Mouse (Mus musculus) lung, postnatal 0 days (tissue): ENCODE measurements around the gene Kifc5b. TPM values are rescaled to one million over a fixed set of nuclear protein-coding genes. Genes with fewer than 3 reads are reported as not detected.

ENCODE experiments used
- ATAC-seq: fragments of 200-750 bp; cut with Nextera tagmentation; 2 replicates; pipeline ENCODE4 v1.8.0; 2017; ENCODE audit warnings: moderate library complexity
- DNase-seq: peaks from one replicate; pipeline ENCODE4 v3.0.0-alpha.2; 2016; ENCODE audit warnings: low spot score
- H3K27ac ChIP-seq: fragments of 300-500 bp; sonication (generic); 2 replicates; pipeline ENCODE4 v1.5.1; 2014; ENCODE audit warnings: antibody characterized with exemption, mild to moderate bottlenecking, low read length, mixed read lengths
- H3K27me3 ChIP-seq: fragments of 300-500 bp; sonication (generic); replicated peaks from 2 replicates; pipeline ENCODE4 v1.6.1; 2014; ENCODE audit warnings: low read length, mixed read lengths; ENCODE audit not compliant: insufficient read depth
- H3K36me3 ChIP-seq: fragments of 300-500 bp; sonication (generic); 2 replicates; pipeline ENCODE4 v1.6.1; 2014; ENCODE audit warnings: low read length, mixed read lengths; ENCODE audit not compliant: insufficient read depth
- H3K4me1 ChIP-seq: fragments of 300-500 bp; sonication (generic); 2 replicates; pipeline ENCODE4 v1.6.1; 2014; ENCODE audit warnings: antibody characterized with exemption, low read depth, low read length, mixed read lengths; ENCODE audit not compliant: insufficient read depth
- H3K4me2 ChIP-seq: fragments of 300-500 bp; sonication (generic); replicated peaks from 2 replicates; pipeline ENCODE4 v1.6.1; 2014; ENCODE audit warnings: low read depth, mild to moderate bottlenecking, low read length, moderate library complexity, mixed read lengths
- H3K4me3 ChIP-seq: fragments of 300-500 bp; sonication (generic); 2 replicates; pipeline ENCODE4 v1.5.1; 2014; ENCODE audit warnings: low read depth, low read length
- H3K9ac ChIP-seq: fragments of 300-500 bp; sonication (generic); replicated peaks from 2 replicates; pipeline ENCODE4 v1.6.1; 2014; ENCODE audit warnings: low read depth, mild to moderate bottlenecking
- H3K9me3 ChIP-seq: fragments of 300-500 bp; sonication (generic); 2 replicates; pipeline ENCODE4 v1.6.1; 2016; ENCODE audit warnings: low read length, mixed read lengths
- CTCF ChIP-seq: IDR thresholded peaks from 2 replicates; pipeline ENCODE4 v1.5.1; 2016; ENCODE audit warnings: antibody characterized with exemption, mild to moderate bottlenecking
- EP300 ChIP-seq: IDR thresholded peaks from 2 replicates; pipeline ENCODE4 v1.6.1; 2016; ENCODE audit warnings: antibody characterized with exemption, mild to moderate bottlenecking, control low read depth
- WGBS: fragments of 180-500 bp; shearing (Covaris S2); extraction: QIAGEN DNeasy Blood & Tissue Kit; methylation state at CpG from one replicate; pipeline ENCODE4 v1.1.7; 2014; 5-methylcytosine and 5-hydroxymethylcytosine counted together
- polyA plus RNA-seq: library from polyadenylated mRNA; unstranded; fragments of >200 nt; fragmentation: Nextera tagmentation; extraction: Ambion mirVana; gene quantifications from 2 replicates; pipeline ENCODE4 v1.2.1, GENCODE M21; 2015

The Kifc5b gene
- polyA plus RNA-seq, 1 experiment from 2014 or later = 0.35 TPM

GRCm38 (mm10) chr17:26948316-26949050 is 31.6 kb downstream of the Kifc5b start:
- Histone ChIP-seq H3K4me2 (peak overlapping the region; percentile 100), H3K36me3 (no peaks in the 10 kb centered on the region), H3K9me3 (no peaks in the 10 kb centered on the region), H3K27me3 (no peaks in the 10 kb centered on the region), H3K4me3 (peak overlapping the region; percentile 67), H3K9ac (peak overlapping the region; percentile 50; the same call in 1 of the 2 replicates), H3K27ac (no peak overlapping the region), H3K4me1 (peaks cover 15% of the 10 kb centered on the region; the same call in 1 of the 2 replicates)
- DNase-seq (peak; percentile 60), ATAC-seq (peak; percentile 27)
- no peak for TF ChIP-seq EP300
- TF ChIP-seq CTCF = peak; percentile 25
- under 1% methylated on average over 21 of the region's 87 CpGs for WGBS

GRCm38 (mm10) chr17:26949051-26949577 is 32.2 kb downstream of the Kifc5b start:
- Histone ChIP-seq H3K27me3 (no peaks in the 10 kb centered on the region), H3K9ac (no peak overlapping the region), H3K27ac (no peak overlapping the region), H3K4me3 (peak overlapping the region; percentile 67), H3K36me3 (no peaks in the 10 kb centered on the region), H3K4me2 (peak overlapping the region; percentile 100), H3K4me1 (peaks cover 15% of the 10 kb centered on the region; the same call in 1 of the 2 replicates), H3K9me3 (no peaks in the 10 kb centered on the region)
- DNase-seq = peak; percentile 43
- peak; percentile 22; the same call in 1 of the 2 replicates for ATAC-seq
- 9% methylated on average over 14 of the region's 14 CpGs for WGBS
- TF ChIP-seq EP300 (no peak), CTCF (peak; percentile 59)

GRCm38 (mm10) chr17:26949866-26950265 is 33.0 kb downstream of the Kifc5b start:
- no peak overlapping the region for H3K9ac ChIP-seq
- H3K36me3 ChIP-seq = no peaks in the 10 kb centered on the region
- no peak overlapping the region for H3K4me2 ChIP-seq
- 59% methylated on average over 5 of the region's 5 CpGs for WGBS
- no peaks in the 10 kb centered on the region for H3K27me3 ChIP-seq
- TF ChIP-seq EP300 = no peak
- no peak for TF ChIP-seq CTCF
- H3K27ac ChIP-seq = no peak overlapping the region
- no peak for DNase-seq
- peaks cover 15% of the 10 kb centered on the region; the same call in 1 of the 2 replicates for H3K4me1 ChIP-seq
- no peak overlapping the region for H3K4me3 ChIP-seq
- H3K9me3 ChIP-seq = no peaks in the 10 kb centered on the region
- no peak for ATAC-seq

DNA sequence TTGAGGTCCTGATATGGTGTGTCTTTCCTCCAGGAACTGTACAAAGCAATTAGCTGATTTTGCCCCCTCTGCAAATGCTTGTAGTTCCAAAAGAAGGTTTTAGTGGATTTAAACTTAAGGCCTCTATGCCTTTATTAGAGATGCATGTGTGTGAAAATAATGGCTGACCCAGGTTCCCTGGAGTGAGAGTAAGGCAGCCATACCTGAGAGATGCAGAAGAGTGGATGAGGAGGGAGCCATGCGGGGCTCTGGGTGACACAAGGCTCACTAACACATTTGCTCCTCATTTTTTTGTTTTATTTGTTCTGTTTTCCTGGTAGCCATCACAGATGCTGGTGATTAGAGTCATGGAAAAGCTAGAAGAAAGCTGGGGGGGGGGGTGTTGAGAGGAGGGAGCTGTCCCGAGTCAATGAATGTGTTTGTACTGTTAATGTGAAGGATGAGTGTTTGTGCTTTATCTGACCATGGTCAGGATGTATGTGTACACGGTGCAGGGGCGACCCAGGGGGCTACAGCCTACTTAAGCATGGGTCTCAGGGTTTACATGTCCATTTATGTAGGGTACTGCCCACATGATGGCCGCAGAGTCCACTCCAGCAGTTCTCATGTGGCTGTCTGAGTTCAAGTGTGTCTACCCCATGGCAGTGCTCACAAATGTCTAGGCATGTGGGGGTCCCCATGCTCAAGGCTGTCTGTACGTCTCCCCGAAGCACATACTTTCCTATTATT is 33.8 kb downstream of the Kifc5b start:
- peaks cover 15% of the 10 kb centered on the region; the same call in 1 of the 2 replicates for H3K4me1 ChIP-seq

GRCm38 (mm10) chr17:26951406-26951805 is 34.5 kb downstream of the Kifc5b start:
- Histone ChIP-seq H3K4me1 (peaks cover 15% of the 10 kb centered on the region; the same call in 1 of the 2 replicates), H3K4me2 (peak overlapping the region; percentile 41), H3K9ac (no peak overlapping the region), H3K27me3 (no peaks in the 10 kb centered on the region), H3K4me3 (peak overlapping the region; percentile 14), H3K9me3 (no peaks in the 10 kb centered on the region), H3K36me3 (no peaks in the 10 kb centered on the region), H3K27ac (no peak overlapping the region)
- TF ChIP-seq CTCF = no peak
- no peak for TF ChIP-seq EP300
- DNase-seq (peak; percentile 89), ATAC-seq (peak; percentile 67)
- WGBS = 2% methylated on average over 8 of the region's 11 CpGs

More for the DNA sequence above, 33.8 kb downstream of the Kifc5b start:
- Histone ChIP-seq H3K36me3 (no peaks in the 10 kb centered on the region), H3K9ac (no peak overlapping the region), H3K9me3 (no peaks in the 10 kb centered on the region), H3K27me3 (no peaks in the 10 kb centered on the region), H3K4me3 (peak overlapping the region; percentile 14), H3K4me2 (peak overlapping the region; percentile 41), H3K27ac (no peak overlapping the region)
- TF ChIP-seq EP300 = no peak
- TF ChIP-seq CTCF = no peak
- ATAC-seq = no peak
- no peak for DNase-seq
- 39% methylated on average over 7 of the region's 7 CpGs for WGBS
